Mouse (Mus musculus): Measurements from ENCODE around the gene Pradc1. TPM values are rescaled to one million over a fixed set of nuclear protein-coding genes. Genes with fewer than 3 reads are reported as not detected.
A peak's percentile ranks its signal among the peaks of the same experiment; 100 is the strongest.

Pradc1 gene
- polyA plus RNA-seq, 1 experiment from 2014 or later = 28.1 TPM

GRCm38 (mm10) chr6:85445286-85445685 is 6.5 kb downstream of the Pradc1 start:
- H3K36me3 ChIP-seq (ENCODE audit: control insufficient read depth, insufficient read depth, low read length) = peaks cover 8% of the 10 kb centered on the region; the same call in 1 of the 2 replicates
- ATAC-seq (ENCODE audit: low FRiP score) = no peak
- H3K9me3 ChIP-seq (ENCODE audit: control insufficient read depth, low read length) = no peaks in the 10 kb centered on the region

GRCm38 (mm10) chr6:85444266-85444965 is 7.4 kb downstream of the Pradc1 start:
- DNase-seq (ENCODE audit: low spot score) (no peak), ATAC-seq (ENCODE audit: low FRiP score) (no peak)
- no peak overlapping the region for H3K4me2 ChIP-seq (replicated peaks; ENCODE audit: low read depth, low read length)
- no peaks in the 10 kb centered on the region for H3K4me1 ChIP-seq (replicated peaks; ENCODE audit: control insufficient read depth, insufficient read depth, low read length)
- 95% methylated on average over 8 of the region's 8 CpGs for WGBS
- peaks cover 12% of the 10 kb centered on the region; the same call in 1 of the 2 replicates for H3K36me3 ChIP-seq (ENCODE audit: control insufficient read depth, insufficient read depth, low read length)
- H3K9me3 ChIP-seq (ENCODE audit: control insufficient read depth, low read length) = no peaks in the 10 kb centered on the region
- H3K4me3 ChIP-seq (ENCODE audit: low read depth, low read length) = no peak overlapping the region
- H3K9ac ChIP-seq (ENCODE audit: low read depth, low read length) = no peak overlapping the region
- no peaks in the 10 kb centered on the region for H3K27me3 ChIP-seq (ENCODE audit: control insufficient read depth, insufficient read depth, low read length)
- H3K27ac ChIP-seq (ENCODE audit: low read depth, low read length) = no peak overlapping the region

More at GRCm38 (mm10) chr6:85445286-85445685, 6.5 kb downstream of the Pradc1 start:
- Histone ChIP-seq H3K27ac (ENCODE audit: low read depth, low read length) (no peak overlapping the region), H3K4me2 (replicated peaks; ENCODE audit: low read depth, low read length) (no peak overlapping the region), H3K4me1 (replicated peaks; ENCODE audit: control insufficient read depth, insufficient read depth, low read length) (no peaks in the 10 kb centered on the region), H3K27me3 (ENCODE audit: control insufficient read depth, insufficient read depth, low read length) (no peaks in the 10 kb centered on the region), H3K4me3 (ENCODE audit: low read depth, low read length) (no peak overlapping the region), H3K9ac (ENCODE audit: low read depth, low read length) (no peak overlapping the region)
- DNase-seq (ENCODE audit: low spot score) = no peak
- WGBS = 83% methylated on average over 5 of the region's 5 CpGs

GRCm38 (mm10) chr6:85443488-85444233 is 8.1 kb downstream of the Pradc1 start:
- no peak overlapping the region for H3K4me3 ChIP-seq (ENCODE audit: low read depth, low read length)
- H3K9me3 ChIP-seq (ENCODE audit: control insufficient read depth, low read length) = no peaks in the 10 kb centered on the region
- H3K9ac ChIP-seq (ENCODE audit: low read depth, low read length) = no peak overlapping the region
- ATAC-seq (ENCODE audit: low FRiP score) (no peak), DNase-seq (ENCODE audit: low spot score) (no peak)
- no peaks in the 10 kb centered on the region for H3K27me3 ChIP-seq (ENCODE audit: control insufficient read depth, insufficient read depth, low read length)
- 90% methylated on average over 3 of the region's 3 CpGs for WGBS
- H3K4me2 ChIP-seq (replicated peaks; ENCODE audit: low read depth, low read length) = no peak overlapping the region
- H3K4me1 ChIP-seq (replicated peaks; ENCODE audit: control insufficient read depth, insufficient read depth, low read length) = no peaks in the 10 kb centered on the region
- H3K36me3 ChIP-seq (ENCODE audit: control insufficient read depth, insufficient read depth, low read length) = peaks cover 14% of the 10 kb centered on the region; the same call in 1 of the 2 replicates
- no peak overlapping the region for H3K27ac ChIP-seq (ENCODE audit: low read depth, low read length)

GRCm38 (mm10) chr6:85441142-85441541 is 10.6 kb downstream of the Pradc1 start:
- H3K36me3 ChIP-seq (ENCODE audit: control insufficient read depth, insufficient read depth, low read length) = peaks cover 12% of the 10 kb centered on the region; the same call in 1 of the 2 replicates
- WGBS = 86% methylated on average over 4 of the region's 4 CpGs

DNA sequence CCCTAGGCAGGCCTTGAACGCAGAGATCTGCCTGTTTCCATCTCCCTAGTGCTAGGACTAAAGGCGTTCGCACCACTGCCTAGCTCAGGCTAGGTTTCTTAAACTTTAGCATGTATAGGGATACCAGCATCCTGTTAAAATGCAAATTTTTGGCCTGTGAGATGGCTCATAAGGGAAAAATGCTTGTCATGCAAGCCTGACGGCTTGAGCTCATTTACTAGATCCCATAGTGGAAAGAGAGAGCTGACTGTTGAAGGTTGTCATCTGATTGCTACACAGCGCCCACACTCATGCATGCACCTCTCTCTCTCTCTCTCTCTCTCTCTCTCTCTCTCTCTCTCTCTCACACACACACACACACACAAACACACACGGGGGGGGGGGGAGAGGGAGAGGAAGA is 15.1 kb downstream of the Pradc1 start:
- Histone ChIP-seq H3K4me2 (replicated peaks; ENCODE audit: low read depth, low read length) (no peak overlapping the region), H3K27me3 (ENCODE audit: control insufficient read depth, insufficient read depth, low read length) (no peaks in the 10 kb centered on the region), H3K36me3 (ENCODE audit: control insufficient read depth, insufficient read depth, low read length) (peaks cover 6% of the 10 kb centered on the region; the same call in 1 of the 2 replicates), H3K27ac (ENCODE audit: low read depth, low read length) (no peak overlapping the region), H3K4me3 (ENCODE audit: low read depth, low read length) (no peak overlapping the region), H3K9ac (ENCODE audit: low read depth, low read length) (no peak overlapping the region), H3K4me1 (replicated peaks; ENCODE audit: control insufficient read depth, insufficient read depth, low read length) (no peaks in the 10 kb centered on the region), H3K9me3 (ENCODE audit: control insufficient read depth, low read length) (no peaks in the 10 kb centered on the region)
- DNase-seq (ENCODE audit: low spot score) (no peak), ATAC-seq (ENCODE audit: low FRiP score) (no peak)
- 84% methylated on average over 6 of the region's 6 CpGs for WGBS

More at GRCm38 (mm10) chr6:85441142-85441541, 10.6 kb downstream of the Pradc1 start:
- no peak for ATAC-seq (ENCODE audit: low FRiP score)
- Histone ChIP-seq H3K27me3 (ENCODE audit: control insufficient read depth, insufficient read depth, low read length) (no peaks in the 10 kb centered on the region), H3K9ac (ENCODE audit: low read depth, low read length) (no peak overlapping the region), H3K4me3 (ENCODE audit: low read depth, low read length) (no peak overlapping the region), H3K4me2 (replicated peaks; ENCODE audit: low read depth, low read length) (no peak overlapping the region), H3K9me3 (ENCODE audit: control insufficient read depth, low read length) (no peaks in the 10 kb centered on the region), H3K4me1 (replicated peaks; ENCODE audit: control insufficient read depth, insufficient read depth, low read length) (no peaks in the 10 kb centered on the region), H3K27ac (ENCODE audit: low read depth, low read length) (no peak overlapping the region)
- DNase-seq (ENCODE audit: low spot score) = no peak

GRCm38 (mm10) chr6:85436204-85436603 is 15.6 kb downstream of the Pradc1 start:
- Histone ChIP-seq H3K4me3 (ENCODE audit: low read depth, low read length) (no peak overlapping the region), H3K4me1 (replicated peaks; ENCODE audit: control insufficient read depth, insufficient read depth, low read length) (no peaks in the 10 kb centered on the region), H3K27ac (ENCODE audit: low read depth, low read length) (no peak overlapping the region), H3K36me3 (ENCODE audit: control insufficient read depth, insufficient read depth, low read length) (peaks cover 6% of the 10 kb centered on the region; the same call in 1 of the 2 replicates), H3K27me3 (ENCODE audit: control insufficient read depth, insufficient read depth, low read length) (no peaks in the 10 kb centered on the region), H3K9ac (ENCODE audit: low read depth, low read length) (no peak overlapping the region), H3K4me2 (replicated peaks; ENCODE audit: low read depth, low read length) (no peak overlapping the region), H3K9me3 (ENCODE audit: control insufficient read depth, low read length) (no peaks in the 10 kb centered on the region)
- ATAC-seq (ENCODE audit: low FRiP score) (no peak), DNase-seq (ENCODE audit: low spot score) (no peak)
- WGBS = 97% methylated on average over 1 of the region's 1 CpGs

GRCm38 (mm10) chr6:85433865-85434264 is 17.9 kb downstream of the Pradc1 start:
- H3K36me3 ChIP-seq (ENCODE audit: control insufficient read depth, insufficient read depth, low read length) = no peaks in the 10 kb centered on the region
- H3K9me3 ChIP-seq (ENCODE audit: control insufficient read depth, low read length) = no peaks in the 10 kb centered on the region
- H3K9ac ChIP-seq (ENCODE audit: low read depth, low read length) = no peak overlapping the region
- 82% methylated on average over 5 of the region's 5 CpGs for WGBS
- H3K4me3 ChIP-seq (ENCODE audit: low read depth, low read length) = no peak overlapping the region
- no peaks in the 10 kb centered on the region for H3K27me3 ChIP-seq (ENCODE audit: control insufficient read depth, insufficient read depth, low read length)
- no peaks in the 10 kb centered on the region for H3K4me1 ChIP-seq (replicated peaks; ENCODE audit: control insufficient read depth, insufficient read depth, low read length)
- H3K4me2 ChIP-seq (replicated peaks; ENCODE audit: low read depth, low read length) = no peak overlapping the region
- no peak overlapping the region for H3K27ac ChIP-seq (ENCODE audit: low read depth, low read length)
- no peak for ATAC-seq (ENCODE audit: low FRiP score)
- no peak for DNase-seq (ENCODE audit: low spot score)

- DNase-seq (ENCODE audit: low spot score) (peak; percentile 90), ATAC-seq (ENCODE audit: low FRiP score) (peak; percentile 87)
- Histone ChIP-seq H3K4me1 (replicated peaks; ENCODE audit: control insufficient read depth, insufficient read depth, low read length) (no peaks in the 10 kb centered on the region), H3K4me3 (ENCODE audit: low read depth, low read length) (peak within 1 kb of the TSS; percentile 78), H3K9me3 (ENCODE audit: control insufficient read depth, low read length) (no peaks in the 10 kb centered on the region), H3K36me3 (ENCODE audit: control insufficient read depth, insufficient read depth, low read length) (no peaks in the 10 kb centered on the region), H3K4me2 (replicated peaks; ENCODE audit: low read depth, low read length) (peak within 1 kb of the TSS; percentile 77), H3K9ac (ENCODE audit: low read depth, low read length) (peak within 1 kb of the TSS; percentile 77), H3K27me3 (ENCODE audit: control insufficient read depth, insufficient read depth, low read length) (no peaks in the 10 kb centered on the region), H3K27ac (ENCODE audit: low read depth, low read length) (no peak within 1 kb of the TSS)
- WGBS = under 1% methylated on average over 32 of the region's 39 CpGs
These were observed 19.8 kb downstream of the Pradc1 start, which contains the start of gene Smyd5 for GRCm38 (mm10) chr6:85431842-85432431. Smyd5 (plus strand) TSS chr6:85431989.

Data from hindbrain, embryonic 11.5 days (tissue).